Mouse (Mus musculus): ENCODE measurements around the gene Gm10324.
"Not testable (repeated sequence)": the region's sequence is repeated elsewhere in the genome, so short reads cannot be mapped to it uniquely, and the experiment has no call there.

Gm10324 gene

DNA sequence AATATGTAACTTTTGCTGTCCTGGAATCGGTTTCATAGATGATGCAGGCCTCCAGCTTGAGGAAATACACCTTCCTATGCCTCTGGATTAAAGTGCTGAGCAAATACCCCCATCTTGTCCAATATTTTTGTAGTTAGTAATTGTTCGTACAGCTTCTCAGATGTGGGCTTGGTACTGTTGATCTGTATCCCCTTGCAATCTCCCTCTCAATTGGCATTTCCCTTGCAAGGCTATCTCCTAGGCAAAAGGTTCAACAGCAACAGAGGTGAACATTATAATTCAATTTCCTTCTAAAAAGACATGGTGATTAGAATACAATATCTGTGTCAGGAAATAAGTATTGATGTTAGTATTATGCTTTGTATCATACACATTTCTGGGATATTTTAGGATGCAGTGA lies at the start of gene Gm10324:
Gm10324 (plus strand) TSS at position 301 of the 400 bp plus-strand sequence.
- not testable (repeated sequence) for DNase-seq
